Mouse (Mus musculus): ENCODE data around the gene Ifitm5. TPM values are rescaled to one million over a fixed set of nuclear protein-coding genes. Genes with fewer than 3 reads are reported as not detected.

Gene Ifitm5
- polyA plus RNA-seq, 1 experiment from 2014 or later, result 2.4 TPM

DNA sequence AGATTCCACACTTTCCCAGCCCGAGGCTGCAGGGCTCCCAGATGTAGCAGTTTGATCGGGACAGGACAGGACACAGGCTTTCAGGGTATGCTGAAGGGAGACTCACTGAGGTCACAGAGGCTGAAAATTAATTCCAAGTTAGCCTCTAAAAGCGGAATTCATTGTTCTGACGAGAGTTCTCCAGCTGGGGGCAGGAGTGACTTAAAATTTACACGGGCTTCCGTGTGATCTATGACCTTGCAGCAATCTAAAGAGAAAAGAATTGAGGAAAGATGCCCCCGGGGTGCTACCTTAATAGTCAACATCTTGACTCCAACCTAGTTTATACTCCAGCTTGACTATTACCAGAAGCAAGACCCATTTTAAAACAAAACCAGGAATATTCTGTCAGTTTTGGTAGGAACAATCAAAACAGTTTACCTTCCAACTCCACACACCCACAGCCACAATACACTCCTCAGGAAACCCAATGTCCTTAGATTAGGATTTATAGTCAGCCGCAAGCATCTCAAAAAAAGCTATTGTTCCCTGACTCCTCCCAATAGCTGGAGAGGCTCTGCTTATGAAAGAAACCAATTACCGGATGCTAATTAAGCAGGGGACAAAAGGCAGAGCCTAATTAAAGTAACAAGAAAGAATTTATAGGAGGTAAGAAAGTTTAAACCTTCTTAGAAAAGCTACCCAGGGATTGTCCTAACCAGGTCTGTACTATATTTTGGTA is 9.2 kb upstream of the Ifitm5 start:
- Histone ChIP-seq H3K4me1 (replicated peaks) (peaks cover 10% of the 10 kb centered on the region), H3K27me3 (replicated peaks) (no peaks in the 10 kb centered on the region), H3K4me2 (replicated peaks) (no peak overlapping the region), H3K4me3 (replicated peaks) (no peak overlapping the region), H3K9ac (no peak overlapping the region), H3K9me3 (no peaks in the 10 kb centered on the region), H3K27ac (no peak overlapping the region), H3K36me3 (no peaks in the 10 kb centered on the region)
- WGBS, result 13% methylated on average over 9 of the region's 9 CpGs
- no peak for ATAC-seq

DNA sequence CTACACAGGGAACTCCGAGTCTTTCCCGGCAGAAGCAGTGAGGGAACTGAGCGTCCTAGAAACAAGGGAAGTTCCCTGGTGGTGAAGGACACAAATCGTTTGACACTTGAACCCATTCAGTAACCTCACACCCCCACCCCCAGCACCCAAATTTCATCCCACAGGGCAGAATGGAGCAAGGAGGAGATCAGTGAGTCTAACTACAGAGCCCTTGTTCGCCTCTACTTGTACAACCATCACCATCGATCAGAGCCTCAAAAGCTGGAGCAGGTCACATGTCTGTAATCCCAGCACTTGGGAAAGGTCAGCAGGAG is 6.4 kb upstream of the Ifitm5 start:
- Histone ChIP-seq H3K4me2 (replicated peaks) (peak overlapping the region; percentile 84), H3K9me3 (no peaks in the 10 kb centered on the region), H3K27ac (peak overlapping the region; percentile 95), H3K9ac (no peak overlapping the region), H3K27me3 (replicated peaks) (no peaks in the 10 kb centered on the region), H3K4me3 (replicated peaks) (0 out of 2 replicates have a peak overlapping the region, but pooled peaks have one; percentile 60), H3K36me3 (0 out of 2 replicates have a peak, but pooled peaks cover 3% of the 10 kb centered on the region), H3K4me1 (replicated peaks) (peaks cover 36% of the 10 kb centered on the region)
- ATAC-seq, result no peak
- WGBS, result 31% methylated on average over 6 of the region's 6 CpGs

DNA sequence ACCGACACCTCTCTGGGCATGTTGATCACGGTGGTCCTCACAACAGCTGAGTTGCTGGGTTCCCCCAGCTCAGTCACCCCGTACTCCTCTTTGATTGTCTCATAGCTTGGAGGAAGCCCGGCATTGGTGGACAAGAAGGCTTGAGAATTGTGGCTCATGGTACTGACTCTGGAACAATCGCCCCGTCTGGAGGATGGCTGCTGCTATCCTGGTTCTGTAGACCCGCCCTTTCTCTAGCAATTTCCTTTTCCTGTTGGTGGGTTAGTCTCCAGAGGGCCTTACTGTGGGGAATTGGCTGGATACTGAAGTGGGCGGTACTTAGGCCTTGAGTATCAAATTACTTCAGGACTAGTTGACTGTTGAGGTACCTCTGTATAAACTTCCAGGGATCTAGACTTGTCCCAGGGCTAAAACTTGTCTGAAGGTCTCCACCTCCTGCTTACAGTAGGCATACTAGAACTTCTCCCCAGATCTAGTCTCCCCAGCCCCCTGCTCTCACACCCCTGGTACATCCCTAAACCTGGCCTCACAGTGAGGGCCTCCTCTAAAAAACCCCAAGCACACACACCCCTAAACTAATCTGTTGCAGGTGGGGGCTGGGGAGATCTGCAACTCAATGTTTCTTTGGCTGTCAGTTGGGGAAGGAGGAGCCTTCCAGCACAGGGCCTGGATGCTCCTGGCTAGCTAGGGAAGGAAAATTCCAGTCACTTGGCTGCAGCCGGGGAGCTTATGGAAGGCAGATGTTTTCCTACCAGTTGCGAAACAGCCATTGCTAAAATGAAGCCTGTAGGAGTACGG is 5.9 kb upstream of the Ifitm5 start, which contains the start of the genes Gm45717 and Ifitm2:
Gm45717 (minus strand) TSS at position 180 of the 798 bp plus-strand sequence.
Ifitm2 (minus strand) TSS at position 230 of the 798 bp plus-strand sequence.
- H3K4me1 ChIP-seq (replicated peaks), result peaks cover 42% of the 10 kb centered on the region
- no peaks in the 10 kb centered on the region for H3K9me3 ChIP-seq
- WGBS, result 4% methylated on average over 11 of the region's 11 CpGs
- H3K4me2 ChIP-seq (replicated peaks), result peak within 1 kb of the TSS; percentile 84
- H3K27me3 ChIP-seq (replicated peaks), result no peaks in the 10 kb centered on the region
- 0 out of 2 replicates have a peak, but pooled peaks cover 3% of the 10 kb centered on the region for H3K36me3 ChIP-seq
- H3K4me3 ChIP-seq (replicated peaks), result peak within 1 kb of the TSS; percentile 60
- peak; percentile 92 for ATAC-seq
- peak within 1 kb of the TSS; percentile 95 for H3K27ac ChIP-seq
- H3K9ac ChIP-seq, result peak within 1 kb of the TSS; percentile 63

DNA sequence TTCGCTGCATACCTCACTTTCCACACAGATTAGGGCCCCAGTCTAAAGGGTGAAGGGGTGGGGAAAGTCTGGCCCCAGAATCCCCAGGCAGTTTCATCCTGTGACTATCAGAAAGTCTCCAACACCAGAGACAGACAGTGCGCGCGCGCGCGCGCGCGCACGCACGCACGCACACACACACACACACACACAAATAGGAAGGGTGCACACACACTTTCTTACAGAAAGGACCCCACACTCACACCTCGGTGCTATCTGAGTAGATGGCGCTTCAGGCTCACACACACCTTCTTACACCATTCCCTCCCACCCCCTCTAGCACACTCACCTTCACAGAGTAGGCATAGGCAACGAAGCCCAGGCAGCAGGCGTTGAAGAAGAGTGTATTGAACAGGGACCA is 5.3 kb upstream of the Ifitm5 start:
- Histone ChIP-seq H3K4me2 (replicated peaks) (peak overlapping the region; percentile 84), H3K9me3 (no peaks in the 10 kb centered on the region), H3K27me3 (replicated peaks) (no peaks in the 10 kb centered on the region), H3K4me1 (replicated peaks) (peaks cover 48% of the 10 kb centered on the region), H3K9ac (peak overlapping the region; percentile 63), H3K36me3 (0 out of 2 replicates have a peak, but pooled peaks cover 3% of the 10 kb centered on the region), H3K4me3 (replicated peaks) (peak overlapping the region; percentile 60), H3K27ac (peak overlapping the region; percentile 95)
- peak; percentile 51 for ATAC-seq
- 2% methylated on average over 17 of the region's 17 CpGs for WGBS

DNA sequence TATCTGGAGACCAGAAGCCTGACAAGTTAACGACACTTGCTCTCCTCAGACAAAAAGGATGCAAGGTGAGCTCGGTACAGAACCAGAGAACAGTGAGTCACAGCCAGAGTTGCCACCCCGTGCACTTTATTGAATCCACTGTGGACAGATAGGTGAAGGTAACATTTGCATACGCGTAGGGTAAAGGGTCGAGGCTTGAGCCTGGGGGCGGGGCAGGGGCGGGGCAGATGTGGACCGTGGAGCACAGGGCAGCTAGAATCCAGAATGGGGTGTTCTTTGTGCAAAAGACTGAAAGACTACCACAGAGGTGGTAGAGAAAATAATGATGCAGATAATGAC is 4.6 kb upstream of the Ifitm5 start:
- Histone ChIP-seq H3K4me3 (replicated peaks) (peak overlapping the region; percentile 60), H3K9me3 (no peaks in the 10 kb centered on the region), H3K36me3 (0 out of 2 replicates have a peak, but pooled peaks cover 3% of the 10 kb centered on the region), H3K27ac (peak overlapping the region; percentile 95), H3K27me3 (replicated peaks) (no peaks in the 10 kb centered on the region), H3K9ac (peak overlapping the region; percentile 63), H3K4me1 (replicated peaks) (peaks cover 51% of the 10 kb centered on the region), H3K4me2 (replicated peaks) (peak overlapping the region; percentile 84)
- peak; percentile 52 for ATAC-seq
- 2% methylated on average over 9 of the region's 9 CpGs for WGBS

DNA sequence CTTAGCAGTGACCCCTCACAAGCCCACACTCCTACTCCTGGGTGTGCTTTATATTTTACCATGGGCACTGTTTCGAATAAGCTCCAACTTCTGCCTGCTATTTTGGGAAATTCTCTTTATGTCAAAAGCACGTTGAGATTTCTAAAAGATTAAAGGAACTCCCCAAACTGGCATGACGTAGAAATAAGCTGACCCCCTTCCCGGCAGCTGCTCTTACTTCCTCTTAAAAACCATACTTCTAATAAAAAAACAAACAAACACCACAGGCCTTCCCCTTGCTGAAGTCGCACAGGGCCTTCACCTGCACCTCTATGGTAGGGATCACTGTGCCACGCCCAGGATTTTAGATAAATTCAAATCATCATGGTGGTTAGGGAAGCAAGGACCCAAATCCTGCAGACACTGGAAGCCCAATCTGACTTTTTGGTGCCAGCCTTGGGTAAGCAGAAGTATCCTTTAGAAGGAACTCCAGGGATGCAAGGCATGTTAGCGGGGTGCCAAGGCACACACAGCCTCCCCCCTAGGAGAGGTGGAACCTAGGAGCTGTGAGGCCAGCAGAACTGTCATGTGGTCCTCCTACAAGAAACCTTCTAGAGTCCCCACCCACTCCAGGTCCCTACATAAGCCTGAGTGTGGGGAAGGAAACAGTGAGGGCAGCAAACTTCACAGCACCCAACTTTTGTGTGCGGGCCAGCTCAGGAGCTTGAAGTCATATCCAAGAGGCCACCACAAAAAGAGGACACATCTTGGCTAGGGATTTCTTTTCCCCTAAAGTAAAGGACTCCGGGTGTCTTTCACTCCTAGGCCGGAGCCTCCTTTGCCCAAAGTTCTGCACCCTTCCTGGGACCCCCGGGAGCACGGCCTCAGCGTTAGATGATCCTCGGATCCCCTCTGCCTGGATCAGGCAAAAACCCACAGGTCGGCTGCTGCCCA is 4.0 kb upstream of the Ifitm5 start:
- Histone ChIP-seq H3K4me1 (replicated peaks) (peaks cover 51% of the 10 kb centered on the region), H3K9ac (peak overlapping the region; percentile 63)

DNA sequence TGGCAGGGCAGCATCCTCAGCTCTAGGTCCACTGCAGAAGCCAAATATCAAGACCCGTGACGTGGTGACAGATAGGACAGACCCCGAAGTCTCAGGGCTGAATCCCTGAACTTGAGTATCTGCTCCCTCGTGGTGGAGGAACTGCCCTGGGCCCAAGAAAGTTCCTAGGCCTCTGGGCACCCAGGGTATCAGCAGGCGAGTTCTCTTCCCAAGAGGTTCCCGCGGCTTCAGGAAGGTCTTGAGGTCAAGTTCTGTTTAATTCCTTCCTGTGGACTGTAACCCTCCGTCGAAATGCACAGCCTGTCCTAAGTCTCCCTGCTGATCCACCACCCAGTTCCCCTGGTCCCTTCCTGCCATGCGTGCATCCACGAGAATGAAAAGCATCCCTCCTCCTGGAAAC is 3.0 kb upstream of the Ifitm5 start:
- Histone ChIP-seq H3K36me3 (0 out of 2 replicates have a peak, but pooled peaks cover 10% of the 10 kb centered on the region), H3K9me3 (no peaks in the 10 kb centered on the region), H3K9ac (no peak overlapping the region), H3K4me3 (replicated peaks) (no peak overlapping the region), H3K4me1 (replicated peaks) (peaks cover 51% of the 10 kb centered on the region), H3K27me3 (replicated peaks) (no peaks in the 10 kb centered on the region), H3K27ac (0 out of 2 replicates have a peak overlapping the region, but pooled peaks have one; percentile 14), H3K4me2 (replicated peaks) (peak overlapping the region; percentile 84)
- 74% methylated on average over 11 of the region's 11 CpGs for WGBS
- ATAC-seq, result no peak

More for the DNA sequence above, 4.0 kb upstream of the Ifitm5 start:
- H3K27ac ChIP-seq, result peak overlapping the region; percentile 95; the same call in 1 of the 2 replicates
- WGBS, result 40% methylated on average over 15 of the region's 15 CpGs
- no peaks in the 10 kb centered on the region for H3K27me3 ChIP-seq (replicated peaks)
- peak overlapping the region; percentile 60 for H3K4me3 ChIP-seq (replicated peaks)
- H3K4me2 ChIP-seq (replicated peaks), result peak overlapping the region; percentile 84
- 0 out of 2 replicates have a peak, but pooled peaks cover 3% of the 10 kb centered on the region for H3K36me3 ChIP-seq
- H3K9me3 ChIP-seq, result no peaks in the 10 kb centered on the region
- no peak for ATAC-seq

DNA sequence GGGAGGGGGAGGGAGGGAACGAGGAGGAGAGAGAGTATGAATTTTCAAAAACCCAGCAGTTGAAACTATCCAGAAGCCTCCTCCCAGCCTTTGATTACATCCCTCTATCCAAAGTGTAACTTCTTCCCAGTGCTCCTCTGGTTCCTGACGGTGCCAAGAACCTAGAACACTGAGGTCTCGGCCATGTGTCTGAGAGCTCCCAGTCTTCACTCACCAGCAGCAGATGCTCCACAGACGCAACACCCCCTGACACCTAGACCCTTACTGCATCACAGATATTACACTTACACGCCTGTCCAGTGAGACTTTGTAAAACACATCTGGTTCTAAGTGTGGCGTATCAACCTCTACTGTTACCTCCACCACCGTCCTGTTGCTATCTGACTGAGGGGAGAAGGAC is 2.4 kb upstream of the Ifitm5 start:
- 65% methylated on average over 7 of the region's 7 CpGs for WGBS
- Histone ChIP-seq H3K4me2 (replicated peaks) (no peak overlapping the region; the same call in 1 of the 2 replicates), H3K27me3 (replicated peaks) (no peaks in the 10 kb centered on the region), H3K4me3 (replicated peaks) (no peak overlapping the region), H3K9me3 (no peaks in the 10 kb centered on the region), H3K36me3 (peaks cover 16% of the 10 kb centered on the region; the same call in 1 of the 2 replicates), H3K9ac (no peak overlapping the region), H3K27ac (0 out of 2 replicates have a peak overlapping the region, but pooled peaks have one; percentile 14), H3K4me1 (replicated peaks) (peaks cover 51% of the 10 kb centered on the region)
- ATAC-seq, result no peak

DNA sequence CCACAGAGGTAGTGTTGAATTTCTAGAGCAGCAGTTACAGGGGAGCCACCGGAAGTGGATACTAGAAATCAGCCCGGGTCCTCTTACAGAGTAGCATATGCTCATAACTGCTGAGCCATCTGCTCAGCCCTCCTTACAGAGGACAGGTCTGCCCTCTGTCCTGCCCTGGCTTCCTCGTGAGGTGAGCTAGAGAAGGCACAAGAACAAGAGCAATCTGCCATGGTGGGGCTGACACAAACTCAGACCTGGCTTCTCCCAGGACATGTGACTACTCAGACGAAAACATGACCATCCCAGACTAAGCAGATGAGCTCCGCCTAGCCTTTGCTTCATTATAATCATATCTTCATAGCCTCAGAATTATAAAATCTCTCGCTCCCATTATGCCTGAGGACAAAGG is 1.7 kb upstream of the Ifitm5 start:
- no peak overlapping the region for H3K4me3 ChIP-seq (replicated peaks)
- 62% methylated on average over 6 of the region's 6 CpGs for WGBS
- H3K9me3 ChIP-seq, result no peaks in the 10 kb centered on the region
- no peak overlapping the region for H3K4me2 ChIP-seq (replicated peaks)
- no peaks in the 10 kb centered on the region for H3K27me3 ChIP-seq (replicated peaks)
- ATAC-seq, result no peak
- peaks cover 23% of the 10 kb centered on the region; the same call in 1 of the 2 replicates for H3K36me3 ChIP-seq
- no peak overlapping the region for H3K27ac ChIP-seq
- H3K9ac ChIP-seq, result no peak overlapping the region
- peaks cover 51% of the 10 kb centered on the region for H3K4me1 ChIP-seq (replicated peaks)

DNA sequence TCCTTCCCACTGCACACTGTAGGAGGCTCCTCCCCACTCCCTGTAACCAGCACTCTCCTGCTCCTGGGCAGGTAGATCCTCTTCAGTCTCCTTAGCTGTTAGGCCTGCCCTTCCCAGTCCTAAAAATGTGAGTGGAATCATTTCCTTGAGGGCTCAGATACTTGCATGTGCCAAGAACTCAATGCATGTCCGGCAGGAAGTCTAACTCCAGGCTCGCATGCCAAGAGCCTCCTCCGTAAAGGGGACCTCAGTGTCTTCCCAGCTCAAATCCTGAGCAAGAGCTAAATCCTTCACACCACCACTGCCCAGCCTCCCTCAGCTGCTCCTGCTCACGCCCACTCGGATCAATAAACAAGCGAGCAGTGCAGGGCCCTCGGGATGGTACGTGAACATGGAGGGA is 960 bp upstream of the Ifitm5 start:
- WGBS, result 35% methylated on average over 8 of the region's 8 CpGs
- Histone ChIP-seq H3K4me1 (replicated peaks) (peaks cover 44% of the 10 kb centered on the region), H3K27me3 (replicated peaks) (no peaks in the 10 kb centered on the region), H3K36me3 (peaks cover 26% of the 10 kb centered on the region), H3K27ac (peak overlapping the region; percentile 48), H3K9me3 (no peaks in the 10 kb centered on the region), H3K4me3 (replicated peaks) (no peak overlapping the region; the same call in 1 of the 2 replicates), H3K4me2 (replicated peaks) (peak overlapping the region; percentile 26; the same call in 1 of the 2 replicates), H3K9ac (no peak overlapping the region)
- no peak for ATAC-seq

DNA sequence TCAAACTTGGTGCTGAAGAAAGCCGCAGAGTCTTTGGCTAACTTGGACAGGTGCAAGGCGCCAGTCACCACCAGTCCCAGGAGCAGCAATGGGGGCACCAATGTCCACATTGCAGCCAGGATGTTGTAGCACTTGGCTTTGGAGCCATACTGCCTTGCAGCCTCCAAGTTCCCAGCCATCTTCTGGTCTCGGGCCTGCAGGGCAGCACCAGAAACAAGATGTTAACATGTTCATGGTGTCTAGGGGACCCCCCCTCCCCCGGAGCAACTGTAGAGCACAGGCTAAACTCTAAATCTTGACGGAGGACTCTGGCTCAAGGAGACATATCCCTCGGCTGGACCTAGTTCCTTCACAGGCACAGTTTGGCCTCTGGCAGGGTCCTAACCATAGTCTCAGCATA is 836 bp downstream of the Ifitm5 start:
- H3K27ac ChIP-seq, result no peak overlapping the region
- H3K4me1 ChIP-seq (replicated peaks), result peaks cover 40% of the 10 kb centered on the region
- peaks cover 38% of the 10 kb centered on the region for H3K36me3 ChIP-seq
- 88% methylated on average over 6 of the region's 6 CpGs for WGBS
- no peaks in the 10 kb centered on the region for H3K9me3 ChIP-seq
- no peak overlapping the region for H3K4me3 ChIP-seq (replicated peaks)
- no peak overlapping the region for H3K9ac ChIP-seq
- no peaks in the 10 kb centered on the region for H3K27me3 ChIP-seq (replicated peaks)
- ATAC-seq, result no peak
- H3K4me2 ChIP-seq (replicated peaks), result no peak overlapping the region

All from intestine, embryonic 15.5 days (tissue).